Mouse (Mus musculus): Measurements from ENCODE around the gene Gm13290. TPM values are rescaled to one million over a fixed set of nuclear protein-coding genes. Genes with fewer than 3 reads are reported as not detected.
A peak's percentile ranks its signal among the peaks of the same experiment; 100 is the strongest.
"Not testable (repeated sequence)": the region's sequence is repeated elsewhere in the genome, so short reads cannot be mapped to it uniquely, and the experiment has no call there.

The Gm13290 gene
- polyA plus RNA-seq, 1 experiment from 2014 or later = 0.23 TPM

DNA sequence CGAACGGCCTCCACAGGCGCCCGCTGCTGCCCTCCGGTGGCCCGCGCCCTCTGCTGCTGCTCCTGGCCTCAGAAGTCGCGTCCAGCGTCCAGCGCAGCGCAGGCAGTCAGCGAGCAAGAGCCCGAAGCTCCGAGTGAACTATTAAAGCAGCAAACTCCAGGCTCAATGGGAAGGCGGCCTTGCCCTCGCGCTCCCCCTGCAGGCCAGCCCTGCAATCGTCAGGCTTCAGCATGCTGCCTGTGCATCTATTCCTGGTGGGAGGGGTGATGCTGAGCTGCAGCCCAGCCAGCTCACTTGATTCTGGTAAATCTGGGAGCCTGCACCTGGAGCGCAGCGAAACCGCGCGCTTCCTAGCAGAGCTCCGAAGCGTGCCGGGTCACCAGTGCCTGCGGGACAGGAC is 14.8 kb downstream of the Gm13290 start, which contains the start of gene Gm13277:
Gene Gm13277 (plus strand): TSS at position 231 of the 400 bp plus-strand sequence.
- WGBS = 0% methylated on average over 1 of the region's 28 CpGs
- H3K4me1 ChIP-seq; H3K27me3 ChIP-seq; H3K27ac ChIP-seq; H3K4me2 ChIP-seq; H3K36me3 ChIP-seq; H3K4me3 ChIP-seq (replicated peaks); H3K9me3 ChIP-seq (replicated peaks); ATAC-seq (replicated peaks; ENCODE audit: low FRiP score); H3K9ac ChIP-seq: not testable (repeated sequence)

DNA sequence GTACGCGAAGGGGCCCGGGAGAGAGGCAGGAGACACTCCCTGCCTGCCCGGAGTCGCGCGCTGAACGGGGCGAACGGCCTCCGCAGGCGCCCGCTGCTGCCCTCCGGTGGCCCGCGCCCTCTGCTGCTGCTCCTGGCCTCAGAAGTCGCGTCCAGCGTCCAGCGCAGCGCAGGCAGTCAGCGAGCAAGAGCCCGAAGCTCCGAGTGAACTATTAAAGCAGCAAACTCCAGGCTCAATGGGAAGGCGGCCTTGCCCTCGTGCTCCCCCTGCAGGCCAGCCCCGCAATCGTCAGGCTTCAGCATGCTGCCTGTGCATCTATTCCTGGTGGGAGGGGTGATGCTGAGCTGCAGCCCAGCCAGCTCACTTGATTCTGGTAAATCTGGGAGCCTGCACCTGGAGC is 17.6 kb downstream of the Gm13290 start, which contains the start of gene Gm13278:
Gene Gm13278 (plus strand): TSS at position 301 of the 400 bp plus-strand sequence.
- not testable (repeated sequence) for H3K4me3 ChIP-seq (replicated peaks); H3K4me1 ChIP-seq; H3K4me2 ChIP-seq; ATAC-seq (replicated peaks; ENCODE audit: low FRiP score); H3K27me3 ChIP-seq; H3K9ac ChIP-seq; H3K27ac ChIP-seq; H3K36me3 ChIP-seq; H3K9me3 ChIP-seq (replicated peaks)
- no CpG with 5 or more reads among the region's 28 CpGs for WGBS

DNA sequence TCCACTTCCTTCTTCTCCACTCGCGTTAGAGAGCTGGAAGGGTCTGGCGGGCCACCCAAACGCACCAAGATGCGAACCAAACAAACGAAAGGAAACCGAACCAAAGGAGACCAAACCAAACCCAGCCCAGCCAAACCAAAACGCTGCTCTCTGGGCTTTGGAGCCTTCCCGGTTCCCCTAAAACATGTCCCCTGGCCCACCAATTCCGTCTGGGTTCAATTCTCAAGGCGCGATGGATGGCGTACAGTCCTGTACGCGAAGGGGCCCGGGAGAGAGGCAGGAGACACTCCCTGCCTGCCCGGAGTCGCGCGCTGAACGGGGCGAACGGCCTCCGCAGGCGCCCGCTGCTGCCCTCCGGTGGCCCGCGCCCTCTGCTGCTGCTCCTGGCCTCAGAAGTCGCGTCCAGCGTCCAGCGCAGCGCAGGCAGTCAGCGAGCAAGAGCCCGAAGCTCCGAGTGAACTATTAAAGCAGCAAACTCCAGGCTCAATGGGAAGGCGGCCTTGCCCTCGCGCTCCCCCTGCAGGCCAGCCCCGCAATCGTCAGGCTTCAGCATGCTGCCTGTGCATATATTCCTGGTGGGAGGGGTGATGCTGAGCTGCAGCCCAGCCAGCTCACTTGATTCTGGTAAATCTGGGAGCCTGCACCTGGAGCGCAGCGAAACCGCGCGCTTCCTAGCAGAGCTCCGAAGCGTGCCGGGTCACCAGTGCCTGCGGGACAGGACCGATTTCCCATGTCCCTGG is 20.5 kb downstream of the Gm13290 start, which contains the start of gene Gm13275:
Gene Gm13275 (plus strand): TSS at position 552 of the 740 bp plus-strand sequence.
- not testable (repeated sequence) for ATAC-seq (replicated peaks; ENCODE audit: low FRiP score)
- WGBS = 2% methylated on average over 19 of the region's 52 CpGs

DNA sequence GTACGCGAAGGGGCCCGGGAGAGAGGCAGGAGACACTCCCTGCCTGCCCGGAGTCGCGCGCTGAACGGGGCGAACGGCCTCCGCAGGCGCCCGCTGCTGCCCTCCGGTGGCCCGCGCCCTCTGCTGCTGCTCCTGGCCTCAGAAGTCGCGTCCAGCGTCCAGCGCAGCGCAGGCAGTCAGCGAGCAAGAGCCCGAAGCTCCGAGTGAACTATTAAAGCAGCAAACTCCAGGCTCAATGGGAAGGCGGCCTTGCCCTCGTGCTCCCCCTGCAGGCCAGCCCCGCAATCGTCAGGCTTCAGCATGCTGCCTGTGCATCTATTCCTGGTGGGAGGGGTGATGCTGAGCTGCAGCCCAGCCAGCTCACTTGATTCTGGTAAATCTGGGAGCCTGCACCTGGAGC is 23.5 kb downstream of the Gm13290 start, which contains the start of gene Gm13279:
Gene Gm13279 (plus strand): TSS at position 301 of the 400 bp plus-strand sequence.
- not testable (repeated sequence) for H3K4me1 ChIP-seq; H3K9me3 ChIP-seq (replicated peaks); H3K4me3 ChIP-seq (replicated peaks); H3K27ac ChIP-seq; H3K27me3 ChIP-seq; ATAC-seq (replicated peaks; ENCODE audit: low FRiP score); H3K4me2 ChIP-seq; H3K9ac ChIP-seq; H3K36me3 ChIP-seq
- WGBS = no CpG with 5 or more reads among the region's 28 CpGs

More for the DNA sequence above, 20.5 kb downstream of the Gm13290 start, which contains the start of gene Gm13275:
- not testable (repeated sequence) for H3K4me1 ChIP-seq; H3K9ac ChIP-seq; H3K27me3 ChIP-seq; H3K4me3 ChIP-seq (replicated peaks); H3K4me2 ChIP-seq; H3K36me3 ChIP-seq; H3K27ac ChIP-seq; H3K9me3 ChIP-seq (replicated peaks)

DNA sequence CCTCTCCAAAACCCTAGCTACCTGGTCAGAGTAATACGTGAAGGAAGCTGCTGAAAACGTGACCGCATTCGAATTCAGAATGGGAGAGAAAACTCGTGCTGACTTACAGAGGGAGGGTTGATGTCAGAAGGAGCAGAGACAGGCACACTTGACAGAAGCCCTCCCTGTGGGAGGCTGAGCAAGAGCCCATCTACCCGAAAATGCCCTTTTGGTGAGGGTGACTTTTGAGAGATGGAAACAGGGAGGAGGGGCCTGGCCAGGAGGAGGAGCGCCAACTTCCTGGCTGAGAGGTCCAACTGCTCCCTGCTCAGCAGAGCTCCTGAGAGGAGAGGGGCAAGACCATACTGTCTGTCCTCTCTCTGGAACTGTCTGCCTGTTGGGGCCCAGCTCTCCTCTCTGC is 25.7 kb downstream of the Gm13290 start, which contains the start of gene Gm13285:
Gene Gm13285 (plus strand): TSS at position 301 of the 400 bp plus-strand sequence.
- ATAC-seq (replicated peaks; ENCODE audit: low FRiP score); H3K4me2 ChIP-seq; H3K4me1 ChIP-seq; H3K36me3 ChIP-seq; H3K9me3 ChIP-seq (replicated peaks); H3K9ac ChIP-seq; H3K4me3 ChIP-seq (replicated peaks); H3K27me3 ChIP-seq; H3K27ac ChIP-seq: not testable (repeated sequence)
- 13% methylated on average over 6 of the region's 7 CpGs for WGBS

DNA sequence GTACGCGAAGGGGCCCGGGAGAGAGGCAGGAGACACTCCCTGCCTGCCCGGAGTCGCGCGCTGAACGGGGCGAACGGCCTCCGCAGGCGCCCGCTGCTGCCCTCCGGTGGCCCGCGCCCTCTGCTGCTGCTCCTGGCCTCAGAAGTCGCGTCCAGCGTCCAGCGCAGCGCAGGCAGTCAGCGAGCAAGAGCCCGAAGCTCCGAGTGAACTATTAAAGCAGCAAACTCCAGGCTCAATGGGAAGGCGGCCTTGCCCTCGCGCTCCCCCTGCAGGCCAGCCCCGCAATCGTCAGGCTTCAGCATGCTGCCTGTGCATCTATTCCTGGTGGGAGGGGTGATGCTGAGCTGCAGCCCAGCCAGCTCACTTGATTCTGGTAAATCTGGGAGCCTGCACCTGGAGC is 29.3 kb downstream of the Gm13290 start, which contains the start of gene Gm13287:
Gene Gm13287 (plus strand): TSS at position 301 of the 400 bp plus-strand sequence.
- H3K4me3 ChIP-seq (replicated peaks); H3K27me3 ChIP-seq; H3K27ac ChIP-seq; H3K4me1 ChIP-seq; ATAC-seq (replicated peaks; ENCODE audit: low FRiP score); H3K9me3 ChIP-seq (replicated peaks); H3K4me2 ChIP-seq; H3K36me3 ChIP-seq; H3K9ac ChIP-seq: not testable (repeated sequence)
- no CpG with 5 or more reads among the region's 29 CpGs for WGBS

DNA sequence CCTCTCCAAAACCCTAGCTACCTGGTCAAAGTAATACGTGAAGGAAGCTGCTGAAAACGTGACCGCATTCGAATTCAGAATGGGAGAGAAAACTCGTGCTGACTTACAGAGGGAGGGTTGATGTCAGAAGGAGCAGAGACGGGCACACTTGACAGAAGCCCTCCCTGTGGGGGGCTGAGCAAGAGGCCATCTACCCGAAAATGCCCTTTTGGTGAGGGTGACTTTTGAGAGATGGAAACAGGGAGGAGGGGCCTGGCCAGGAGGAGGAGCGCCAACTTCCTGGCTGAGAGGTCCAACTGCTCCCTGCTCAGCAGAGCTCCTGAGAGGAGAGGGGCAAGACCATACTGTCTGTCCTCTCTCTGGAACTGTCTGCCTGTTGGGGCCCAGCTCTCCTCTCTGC is 31.6 kb downstream of the Gm13290 start, which contains the start of gene Gm13288:
Gene Gm13288 (plus strand): TSS at position 301 of the 400 bp plus-strand sequence.
- H3K9ac ChIP-seq; ATAC-seq (replicated peaks; ENCODE audit: low FRiP score); H3K4me1 ChIP-seq; H3K27ac ChIP-seq; H3K9me3 ChIP-seq (replicated peaks); H3K36me3 ChIP-seq; H3K4me3 ChIP-seq (replicated peaks): not testable (repeated sequence)
- H3K27me3 ChIP-seq = peaks cover 16% of the 10 kb centered on the region
- no CpG with 5 or more reads among the region's 8 CpGs for WGBS
- H3K4me2 ChIP-seq = peak within 1 kb of the TSS; percentile 44; the same call in 1 of the 2 replicates

DNA sequence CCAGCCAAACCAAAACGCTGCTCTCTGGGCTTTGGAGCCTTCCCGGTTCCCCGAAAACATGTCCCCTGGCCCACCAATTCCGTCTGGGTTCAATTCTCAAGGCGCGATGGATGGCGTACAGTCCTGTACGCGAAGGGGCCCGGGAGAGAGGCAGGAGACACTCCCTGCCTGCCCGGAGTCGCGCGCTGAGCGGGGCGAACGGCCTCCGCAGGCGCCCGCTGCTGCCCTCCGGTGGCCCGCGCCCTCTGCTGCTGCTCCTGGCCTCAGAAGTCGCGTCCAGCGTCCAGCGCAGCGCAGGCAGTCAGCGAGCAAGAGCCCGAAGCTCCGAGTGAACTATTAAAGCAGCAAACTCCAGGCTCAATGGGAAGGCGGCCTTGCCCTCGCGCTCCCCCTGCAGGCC is 32.1 kb downstream of the Gm13290 start:
- 0% methylated on average over 7 of the region's 34 CpGs for WGBS
- not testable (repeated sequence) for ATAC-seq (replicated peaks; ENCODE audit: low FRiP score); H3K4me3 ChIP-seq (replicated peaks); H3K9ac ChIP-seq; H3K9me3 ChIP-seq (replicated peaks); H3K36me3 ChIP-seq; H3K27ac ChIP-seq; H3K4me1 ChIP-seq
- Histone ChIP-seq H3K27me3 (peaks cover 16% of the 10 kb centered on the region), H3K4me2 (peak overlapping the region; percentile 44; the same call in 1 of the 2 replicates)

DNA sequence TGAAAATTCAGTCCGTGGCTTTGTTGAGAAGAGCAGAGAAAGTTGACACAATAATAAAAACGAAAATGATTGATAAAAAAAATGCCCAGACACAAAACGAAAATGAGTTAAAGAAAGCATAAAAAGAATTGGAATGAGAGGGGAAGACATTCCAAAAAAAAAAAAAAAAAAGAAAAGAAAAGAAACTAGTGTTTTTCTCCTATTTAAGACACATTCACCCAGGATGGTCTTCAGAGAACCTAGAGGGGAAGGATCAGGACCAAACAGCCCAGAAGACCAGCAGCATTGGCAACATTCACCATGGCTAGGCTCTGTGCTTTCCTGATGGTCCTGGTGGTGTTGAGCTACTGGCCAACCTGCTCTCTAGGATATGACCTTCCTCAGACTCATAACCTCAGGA is 42.3 kb downstream of the Gm13290 start, which contains the start of gene Ifna7:
Gene Ifna7 (plus strand): TSS at position 301 of the 400 bp plus-strand sequence.
- no peaks in the 10 kb centered on the region for H3K4me1 ChIP-seq
- H3K27me3 ChIP-seq = no peaks in the 10 kb centered on the region; the same call in 1 of the 2 replicates
- ATAC-seq (replicated peaks; ENCODE audit: low FRiP score) = no peak
- no peak within 1 kb of the TSS for H3K4me3 ChIP-seq (replicated peaks)
- H3K9ac ChIP-seq = no peak within 1 kb of the TSS
- H3K36me3 ChIP-seq = no peaks in the 10 kb centered on the region
- H3K27ac ChIP-seq = no peak within 1 kb of the TSS
- WGBS = 59% methylated on average over 3 of the region's 3 CpGs
- no peaks in the 10 kb centered on the region for H3K9me3 ChIP-seq (replicated peaks)
- no peak within 1 kb of the TSS for H3K4me2 ChIP-seq

DNA sequence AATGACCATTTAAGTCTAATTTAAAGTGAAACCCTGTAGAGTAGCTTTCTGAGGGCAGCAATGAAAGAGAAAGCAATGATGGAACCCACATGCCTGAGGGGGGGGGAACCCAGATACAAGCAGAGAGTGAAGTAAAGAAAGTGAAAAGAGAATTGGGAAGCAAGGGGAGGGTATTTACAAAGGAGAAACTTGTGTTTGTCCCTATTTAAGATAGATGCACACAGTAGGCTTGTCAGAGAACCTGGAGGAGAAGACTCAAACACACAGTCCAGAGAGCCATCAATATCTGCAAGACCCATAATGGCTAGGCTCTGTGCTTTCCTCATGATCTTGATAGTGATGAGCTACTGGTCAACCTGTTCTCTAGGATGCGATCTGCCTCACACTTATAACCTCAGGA is 46.0 kb downstream of the Gm13290 start, which contains the start of gene Ifna11:
Gene Ifna11 (plus strand): TSS at position 301 of the 400 bp plus-strand sequence.
- no peaks in the 10 kb centered on the region for H3K9me3 ChIP-seq (replicated peaks)
- no peak within 1 kb of the TSS for H3K4me2 ChIP-seq
- no peaks in the 10 kb centered on the region for H3K4me1 ChIP-seq
- WGBS = 74% methylated on average over 1 of the region's 1 CpGs
- no peak for ATAC-seq (replicated peaks; ENCODE audit: low FRiP score)
- H3K36me3 ChIP-seq = no peaks in the 10 kb centered on the region
- no peak within 1 kb of the TSS for H3K9ac ChIP-seq
- H3K4me3 ChIP-seq (replicated peaks) = no peak within 1 kb of the TSS
- H3K27ac ChIP-seq = no peak within 1 kb of the TSS
- H3K27me3 ChIP-seq = no peaks in the 10 kb centered on the region; the same call in 1 of the 2 replicates

DNA sequence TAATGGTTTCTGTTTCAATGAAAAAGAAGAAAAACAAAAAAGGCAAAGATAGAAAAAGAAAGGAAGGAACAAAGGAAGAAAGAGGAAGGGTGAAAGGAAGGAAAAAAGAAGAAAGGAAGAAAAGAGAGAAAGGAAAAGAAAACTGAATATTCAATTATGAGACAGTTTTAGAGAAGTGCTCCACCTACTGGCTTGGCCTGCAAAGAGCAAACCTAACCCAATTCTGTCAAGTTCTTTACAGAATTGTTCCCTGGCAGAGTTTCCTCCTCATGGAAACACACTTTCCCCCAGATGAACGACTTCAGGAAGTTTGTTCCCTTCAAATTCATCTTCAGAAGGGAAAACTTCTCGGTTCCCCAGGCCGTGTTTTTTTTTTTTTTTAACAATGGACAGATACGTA is 49.4 kb downstream of the Gm13290 start:
- no peak overlapping the region for H3K27ac ChIP-seq
- H3K4me2 ChIP-seq = no peak overlapping the region
- no peaks in the 10 kb centered on the region for H3K36me3 ChIP-seq
- no peaks in the 10 kb centered on the region for H3K4me1 ChIP-seq
- H3K9ac ChIP-seq = no peak overlapping the region
- no peak overlapping the region for H3K4me3 ChIP-seq (replicated peaks)
- no peaks in the 10 kb centered on the region; the same call in 1 of the 2 replicates for H3K27me3 ChIP-seq
- no peak for ATAC-seq (replicated peaks; ENCODE audit: low FRiP score)
- WGBS = 25% methylated on average over 4 of the region's 4 CpGs
- H3K9me3 ChIP-seq (replicated peaks) = no peaks in the 10 kb centered on the region

Data from kidney, embryonic 15.5 days (tissue).